Mouse (Mus musculus): Measurements from ENCODE around the gene Anxa6.

- TF ChIP-seq CTCF (IDR thresholded peaks at IDR 0.05; ENCODE audit: borderline replicate concordance, control insufficient read depth, extremely low read depth, insufficient read depth, low read length, poor library complexity) (no peak), POLR2A (IDR thresholded peaks at IDR 0.05; ENCODE audit: control insufficient read depth, extremely low read depth, insufficient read depth, low read length, poor library complexity) (no peak)
These were observed 27.6 kb upstream of the Anxa6 start for GRCm38 (mm10) chr11:55060802-55061201.
